Mouse (Mus musculus) left cerebral cortex, postnatal 14 days (tissue): ENCODE measurements around the gene Samd4b. TPM values are rescaled to one million over a fixed set of nuclear protein-coding genes. Genes with fewer than 3 reads are reported as not detected.

Experiments
- DNase-seq, 2 experiments: peaks; one replicate each; pipeline ENCODE4 v3.0.0; 2021 to 2022; ENCODE audit warnings: low spot score in 2 of 2, mixed read lengths in 1 of 2
- intact Hi-C: fragments of 180-260 bp; cut with DNase I; formaldehyde crosslinking; loops from one replicate; pipeline ENCODE4 v1.15.1; 2025
- total RNA-seq, 2 experiments: library from RNA; stranded (reverse); gene quantifications; 2 replicates each; pipeline ENCODE4 v1.2.3; 2021

Gene Samd4b
- total RNA-seq, 2 experiments from 2014 or later, result 59.8 to 61.6 TPM

DNA sequence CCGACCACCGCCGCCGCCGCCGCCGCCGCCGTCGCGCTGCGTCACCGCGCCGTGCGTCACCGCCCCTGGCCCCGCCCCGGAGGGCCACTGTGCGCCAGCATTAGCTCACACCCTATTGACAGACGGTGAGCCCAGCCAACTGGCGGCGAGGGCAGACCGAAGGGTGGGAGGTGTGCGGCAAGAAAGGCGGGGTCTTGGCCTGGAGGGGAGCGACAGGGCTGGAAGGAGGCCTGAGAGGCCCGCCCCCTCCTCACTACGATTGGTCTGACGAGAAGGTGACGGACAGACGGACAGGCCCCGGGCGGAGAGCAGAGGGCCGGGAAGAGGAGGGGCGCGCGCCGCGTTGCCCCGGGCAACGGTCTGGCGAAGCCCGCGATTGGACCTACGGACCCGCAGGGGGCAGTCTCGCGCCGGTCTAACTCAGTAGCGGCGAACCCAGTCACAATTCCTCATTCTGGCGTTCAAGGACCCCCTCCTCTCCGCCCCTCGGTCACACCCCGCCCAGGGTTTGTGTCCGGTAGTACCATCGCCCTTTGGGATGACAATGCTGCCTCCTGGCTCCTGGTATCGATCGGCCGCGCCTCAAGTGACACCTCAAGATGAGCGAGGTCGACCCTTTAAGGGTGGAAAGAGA is 161.6 kb downstream of the Samd4b start:
- intact Hi-C loops, result loop anchor here (2.0 kb wide), 2 partner anchors 164 to 290 kb away; no protein-coding TSS in a partner anchor
- DNase-seq, result peak; percentile 100

DNA sequence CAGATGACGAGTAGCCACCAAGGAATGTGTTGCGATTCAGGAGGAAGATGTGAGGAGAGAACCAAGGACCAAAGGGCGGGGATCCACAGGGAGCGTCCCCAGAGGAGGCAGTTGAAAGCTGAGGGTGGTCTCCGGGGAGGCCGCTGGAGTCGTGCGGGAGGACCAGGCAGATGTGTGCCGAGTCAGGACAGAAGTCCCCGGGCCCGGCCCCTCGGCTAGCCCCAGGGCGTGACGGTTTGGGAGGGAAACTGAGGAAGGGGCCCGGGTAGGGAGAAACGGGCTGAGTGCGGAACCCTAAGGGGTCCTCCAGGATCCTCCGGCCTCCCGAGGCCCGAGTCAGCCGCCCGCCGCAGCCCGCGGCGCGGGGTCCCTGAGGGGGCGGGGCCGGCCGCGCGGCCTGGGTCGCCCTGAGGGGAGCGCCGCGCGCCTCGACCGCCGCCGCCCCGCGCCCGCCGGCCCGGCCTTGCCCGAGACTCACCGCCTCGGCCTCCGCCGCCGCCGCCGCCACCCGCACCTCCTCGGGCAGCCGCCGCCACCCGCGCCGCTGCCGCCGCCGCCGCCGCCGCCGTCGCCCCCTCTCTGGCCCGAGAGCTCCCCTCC is 162.2 kb downstream of the Samd4b start:
- DNase-seq, result peak in 1 of 2 experiments; percentile 13
- intact Hi-C loops, result loop anchor here (2.0 kb wide), 2 partner anchors 165 to 291 kb away; no protein-coding TSS in a partner anchor

- intact Hi-C loops, result no loop called here
Observed at GRCm38 (mm10) chr7:28432252-28432651, 165.7 kb downstream of the Samd4b start.

GRCm38 (mm10) chr7:28430512-28430911 is 167.4 kb downstream of the Samd4b start:
- intact Hi-C loops, result no loop called here
- DNase-seq, result no peak

More at GRCm38 (mm10) chr7:28432252-28432651, 165.7 kb downstream of the Samd4b start:
- DNase-seq, result no peak

GRCm38 (mm10) chr7:28427738-28428137 is 170.2 kb downstream of the Samd4b start:
- intact Hi-C loops, result no loop called here
- DNase-seq, result no peak

DNA sequence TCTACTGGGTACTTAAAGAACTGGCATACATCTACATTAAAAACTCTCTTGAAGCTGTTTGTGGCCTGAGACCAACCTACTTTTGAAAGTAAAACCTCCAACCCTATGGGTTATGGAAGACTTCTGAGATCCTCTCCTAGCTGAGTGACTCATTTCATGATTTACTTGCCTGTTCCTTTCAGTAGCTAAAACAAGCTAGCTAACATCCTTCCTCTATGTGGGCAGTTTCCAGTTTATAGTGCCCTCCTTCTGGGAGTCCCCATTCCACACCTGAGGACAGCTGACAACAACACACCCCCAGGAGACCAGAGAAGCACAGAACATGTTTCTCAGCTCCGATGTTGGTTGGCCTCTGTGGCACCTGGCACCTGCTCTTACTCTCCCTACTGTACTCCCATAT is 174.9 kb downstream of the Samd4b start:
- intact Hi-C loops, result no loop called here
- DNase-seq, result no peak

- no peak for DNase-seq
- intact Hi-C loops, result no loop called here
Observed at GRCm38 (mm10) chr7:28419416-28419815, 178.5 kb downstream of the Samd4b start.

DNA sequence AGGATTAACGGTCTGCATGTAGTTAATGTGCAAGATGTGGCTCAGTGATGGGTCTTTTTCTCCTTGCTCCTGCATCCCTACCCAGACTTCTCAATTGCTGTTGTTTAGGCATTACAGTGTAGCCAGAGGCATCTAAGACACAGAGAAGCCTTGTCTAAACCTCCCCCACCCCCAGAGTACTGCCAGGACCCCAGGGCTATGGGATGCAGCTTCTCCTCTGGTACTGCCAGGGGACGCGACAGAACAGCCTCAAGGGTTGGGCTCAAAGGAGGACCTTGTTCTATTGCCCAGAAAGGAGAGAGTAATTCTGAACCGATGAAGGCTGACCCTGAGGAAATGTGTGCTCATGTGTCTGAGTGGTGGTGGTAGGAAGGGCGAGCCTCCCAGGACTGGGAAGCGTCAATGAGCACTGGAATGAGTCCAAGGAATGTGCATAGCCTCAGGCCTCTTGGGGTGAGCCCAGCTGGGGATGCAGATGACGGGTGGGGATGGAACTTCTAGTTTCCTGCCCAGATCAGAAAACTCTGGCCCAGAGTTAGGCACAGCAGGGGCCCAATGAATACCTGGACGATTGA is 179.8 kb downstream of the Samd4b start:
- DNase-seq, result peak; percentile 34
- intact Hi-C loops, result no loop called here

DNA sequence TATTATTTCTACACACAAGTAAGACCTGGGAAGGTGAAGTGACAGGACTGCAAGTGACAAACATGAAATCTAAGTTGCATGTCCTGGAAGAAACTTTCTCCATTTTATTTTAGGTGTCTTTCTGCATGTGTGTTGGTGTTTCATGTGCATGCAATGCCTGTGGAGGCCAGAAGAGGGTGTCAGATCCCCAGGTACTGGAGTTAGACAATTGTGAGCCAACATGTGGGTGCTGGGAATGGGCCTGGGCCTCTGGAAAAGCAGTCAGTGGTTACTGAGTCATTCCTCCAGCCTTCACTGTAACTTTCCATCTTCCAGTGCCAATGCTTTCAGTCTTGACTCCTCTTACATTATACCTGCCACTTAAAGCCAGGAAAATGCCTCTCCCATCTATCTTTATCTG is 180.6 kb downstream of the Samd4b start:
- DNase-seq, result no peak
- intact Hi-C loops, result no loop called here

DNA sequence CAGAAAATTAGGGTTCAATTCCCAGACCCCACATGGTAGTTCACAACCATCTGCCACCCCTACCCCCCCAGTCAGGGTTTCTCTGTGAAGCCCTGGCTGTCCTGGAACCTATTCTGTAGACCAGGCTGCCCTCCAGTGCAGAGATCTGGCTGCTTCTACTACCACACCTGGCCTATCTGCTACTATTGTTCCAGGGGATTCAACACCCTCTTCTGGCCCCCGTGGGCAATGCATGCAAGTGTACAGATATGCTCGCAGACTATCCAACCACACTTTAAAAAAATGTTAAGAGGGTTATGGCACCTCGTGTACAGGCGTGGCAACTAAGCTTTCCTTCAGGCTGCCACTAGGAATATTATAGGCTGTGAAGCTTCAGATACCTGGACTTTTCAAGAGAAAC is 185.1 kb downstream of the Samd4b start:
- intact Hi-C loops, result no loop called here
- DNase-seq, result no peak

DNA sequence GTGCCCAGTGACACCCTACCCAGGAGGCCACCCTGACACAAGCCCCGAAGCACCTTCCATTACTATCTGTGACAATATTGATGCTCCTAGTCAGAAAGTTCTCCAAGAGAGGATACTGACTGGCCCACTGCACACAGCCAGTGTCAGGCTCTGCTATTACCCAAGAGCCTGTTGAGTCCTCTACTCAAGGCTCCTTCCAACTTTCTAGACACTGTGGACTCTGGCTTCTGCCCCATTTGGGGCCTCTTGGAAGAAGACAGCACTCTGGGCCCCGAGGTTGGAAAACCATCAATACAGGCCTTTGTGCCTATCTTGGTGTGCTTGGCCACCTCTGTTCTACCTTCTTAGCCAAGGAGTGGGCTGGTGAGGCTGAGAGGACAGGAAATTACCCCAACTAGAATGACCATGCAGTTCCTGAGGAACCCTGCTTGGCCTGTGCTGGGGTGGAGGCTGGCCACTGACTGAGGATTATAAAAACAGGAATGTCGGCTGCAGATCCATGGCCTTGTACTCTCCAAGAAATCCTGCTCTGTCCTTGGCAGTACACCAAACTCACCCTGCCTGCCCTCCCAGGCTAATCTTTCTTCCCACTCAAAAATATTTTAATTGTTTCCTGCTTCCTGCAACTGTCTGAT is 187.0 kb downstream of the Samd4b start:
- no peak for DNase-seq
- intact Hi-C loops, result no loop called here

DNA sequence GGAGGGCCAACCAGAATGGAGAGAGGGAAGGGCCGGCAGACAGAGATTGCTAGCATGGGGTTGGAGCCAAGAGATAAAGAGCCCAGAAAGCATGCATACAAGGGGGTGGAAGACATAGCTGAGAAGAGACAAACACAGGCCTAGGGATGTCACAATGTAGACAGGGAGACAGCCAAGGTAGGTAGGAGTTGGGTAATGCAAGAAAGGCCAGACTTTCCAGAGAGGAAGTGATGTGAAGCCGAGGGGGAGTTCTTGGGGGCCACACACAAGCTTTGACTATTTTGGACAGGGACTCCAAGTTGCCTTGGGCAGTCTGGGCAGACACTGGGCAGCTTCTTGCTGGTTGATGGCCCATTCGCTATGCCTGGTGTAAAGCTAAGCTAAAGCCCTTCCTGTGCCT is 196.0 kb downstream of the Samd4b start:
- intact Hi-C loops, result no loop called here

DNA sequence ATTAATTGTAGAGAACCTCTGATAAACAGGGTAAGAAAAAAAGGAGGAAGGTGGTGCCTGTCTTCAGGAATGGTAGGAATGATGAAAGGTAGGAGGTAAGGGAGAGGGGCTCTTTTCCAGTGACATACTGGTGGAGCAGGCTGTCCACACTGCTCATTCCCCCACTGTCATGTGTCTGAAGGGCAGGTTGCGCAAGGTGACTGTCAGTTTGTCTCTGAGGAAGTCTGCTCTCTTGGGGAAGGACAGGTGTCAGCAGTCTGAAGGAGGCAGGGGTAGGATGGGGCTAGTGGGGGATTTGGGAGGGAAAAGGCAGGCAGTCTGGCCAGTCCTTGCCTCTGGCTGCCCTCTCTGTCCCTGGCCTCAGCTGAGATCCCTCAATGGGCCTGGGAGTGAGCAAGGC is 196.9 kb downstream of the Samd4b start:
- DNase-seq, result no peak
- intact Hi-C loops, result no loop called here

More for the DNA sequence above, 196.0 kb downstream of the Samd4b start:
- no peak for DNase-seq

DNA sequence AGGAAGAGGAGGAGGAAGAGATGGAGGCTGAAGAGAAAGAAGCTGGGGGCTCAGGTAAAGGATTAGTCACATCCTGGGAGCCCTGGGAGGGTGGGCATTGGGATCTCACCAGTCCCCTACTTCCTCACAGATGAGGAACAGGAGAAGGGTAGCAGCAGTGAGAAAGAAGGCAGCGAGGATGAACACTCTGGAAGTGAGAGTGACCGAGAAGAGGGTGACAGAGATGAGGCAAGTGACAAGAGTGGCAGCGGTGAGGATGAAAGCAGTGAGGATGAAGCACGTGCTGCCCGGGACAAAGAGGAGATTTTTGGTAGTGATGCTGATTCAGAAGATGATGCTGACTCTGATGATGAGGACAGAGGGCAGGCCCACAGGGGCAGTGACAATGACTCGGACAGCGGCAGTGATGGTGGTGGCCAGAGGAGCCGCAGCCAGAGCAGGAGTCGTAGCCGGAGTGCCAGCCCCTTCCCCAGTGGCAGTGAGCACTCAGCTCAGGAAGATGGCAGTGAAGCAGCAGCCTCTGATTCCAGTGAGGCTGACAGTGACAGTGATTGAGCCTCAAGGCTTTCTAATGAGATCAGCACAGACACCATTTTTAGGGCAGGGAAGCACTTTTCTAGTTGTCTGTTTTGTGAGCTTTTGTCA is 199.1 kb downstream of the Samd4b start:
- intact Hi-C loops, result no loop called here
- no peak for DNase-seq

- intact Hi-C loops, result no loop called here
- DNase-seq, result peak; percentile 41 to 69
Observed at GRCm38 (mm10) chr7:28398000-28398399, 199.9 kb downstream of the Samd4b start.

- no peak for DNase-seq
- intact Hi-C loops, result no loop called here
Observed at GRCm38 (mm10) chr7:28395425-28395824, 202.5 kb downstream of the Samd4b start.

DNA sequence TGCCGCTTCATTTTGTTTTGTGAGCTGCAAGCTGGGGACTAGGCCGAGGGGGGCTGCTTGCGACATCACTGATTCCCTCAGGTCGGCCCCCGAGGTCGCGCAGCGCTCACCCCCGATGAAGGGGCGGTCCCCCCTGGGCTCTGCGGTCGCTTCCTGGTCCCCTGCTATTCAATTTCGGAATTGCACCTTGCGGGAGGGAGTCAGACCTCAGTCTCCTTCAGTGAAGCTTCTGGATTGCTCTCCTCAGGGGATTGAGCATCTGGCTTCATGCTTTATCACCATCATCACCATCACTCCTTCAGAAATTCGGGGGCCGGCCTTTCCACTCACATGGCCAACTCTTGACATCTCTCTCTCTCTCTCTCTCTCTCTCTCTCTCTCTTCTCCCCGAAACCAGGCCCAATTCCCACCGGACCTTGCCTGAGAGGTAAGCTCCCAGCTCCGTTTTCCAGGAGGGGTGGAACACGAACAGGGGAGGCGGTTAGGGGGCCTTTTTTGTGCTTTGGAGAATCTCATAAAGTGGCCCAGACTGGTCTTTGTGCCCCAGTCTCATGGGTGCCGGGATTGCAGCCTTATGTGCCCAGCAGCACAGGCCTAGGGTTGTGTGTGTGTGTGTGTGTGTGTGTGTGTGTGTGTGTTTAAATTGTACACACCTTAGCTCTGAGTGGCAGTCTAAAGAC is 204.5 kb downstream of the Samd4b start:
- no peak for DNase-seq
- intact Hi-C loops, result no loop called here

DNA sequence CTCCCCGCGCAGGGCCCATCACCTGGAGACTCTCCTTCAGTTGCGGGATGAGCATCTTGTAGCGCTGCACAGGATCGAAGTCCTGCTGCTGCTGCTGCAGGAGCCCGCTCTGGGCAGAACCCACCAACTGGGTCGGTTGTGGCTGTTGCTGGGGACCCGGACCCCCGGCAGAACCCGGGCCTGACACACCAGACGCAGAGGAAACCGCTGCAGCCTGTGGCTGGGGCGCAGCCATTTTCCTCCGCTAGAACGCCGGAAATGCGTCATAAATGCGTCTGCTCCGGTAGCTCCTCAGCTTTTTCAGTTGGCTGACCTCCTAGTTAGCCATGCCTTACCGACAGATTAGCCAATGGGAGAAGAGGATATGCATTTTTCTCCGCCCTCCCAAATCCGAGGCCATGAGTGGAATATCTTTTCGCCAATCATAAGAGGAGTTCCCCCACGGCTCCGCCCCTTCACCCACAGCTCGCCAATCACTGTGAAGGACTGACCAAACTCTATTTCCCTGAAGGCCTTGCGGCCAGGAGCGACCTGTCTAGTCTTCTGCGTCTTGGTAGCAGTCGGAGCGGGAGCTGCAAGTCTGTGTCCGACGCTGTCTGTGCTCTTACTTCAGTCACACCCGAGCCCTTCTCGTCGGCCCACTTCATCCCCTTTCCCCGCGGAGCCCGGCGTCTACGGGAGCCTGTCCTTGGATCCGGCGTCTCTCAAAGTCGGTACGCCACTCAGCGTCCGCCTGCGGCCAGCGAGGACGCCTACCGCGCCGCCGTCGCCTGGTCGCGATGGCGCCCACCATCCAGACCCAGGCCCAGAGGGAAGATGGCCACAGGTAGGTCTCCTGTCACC is 205.3 kb downstream of the Samd4b start, which contains the start of the genes Med29 and Paf1:
TSS of gene Med29 (minus strand) at position 280 of the 843 bp plus-strand sequence.
TSS of gene Paf1 (plus strand) at position 523 of the 843 bp plus-strand sequence.
- peak; percentile 97 to 99 for DNase-seq
- intact Hi-C loops, result no loop called here
